In genomic region chr8:70667071-70667470, GRCm38 (mm10) we compare ENCODE assay signal across 10 mouse cellular contexts. TPM values are rescaled to one million over a fixed set of nuclear protein-coding genes. Genes with fewer than 3 reads are reported as not detected.
DNase-seq lines count a peak whose midpoint lies in the region; ATAC-seq lines count a peak whose summit lies in the region.
"Had no signal": no experiment of that assay in that cellular context is flagged by ENCODE, and none has a peak within 500 bp of the region (broad histone marks: within the 10 kb centered on the region; RNA-seq: fewer than 3 reads in every experiment).

No protein-coding gene starts in this region.

- H3K4me3 ChIP-seq in heart, embryonic 12.5 days = no peak overlapping the region
- H3K4me3 ChIP-seq in midbrain, embryonic 16.5 days (ENCODE audit: low read depth, low read length) = no peak overlapping the region
- H3K4me3 ChIP-seq: embryonic facial prominence, embryonic 12.5 days had no signal

- no peaks in the 10 kb centered on the region for H3K27me3 ChIP-seq in heart, embryonic 12.5 days (replicated peaks)
- H3K27me3 ChIP-seq in midbrain, embryonic 16.5 days (ENCODE audit: control insufficient read depth, insufficient read depth, low read depth, low read length) = no peaks in the 10 kb centered on the region
- H3K27me3 ChIP-seq: embryonic facial prominence, embryonic 12.5 days had no signal

- H3K4me2 ChIP-seq in heart, embryonic 12.5 days = no peak overlapping the region
- no peak overlapping the region for H3K4me2 ChIP-seq in midbrain, embryonic 16.5 days (ENCODE audit: low read length)
- H3K4me2 ChIP-seq: embryonic facial prominence, embryonic 12.5 days had no signal

- ATAC-seq in heart, embryonic 12.5 days (ENCODE audit: insufficient number of reproducible peaks, low FRiP score) = no peak; the same call in 1 of the 2 replicates
- ATAC-seq in midbrain, embryonic 16.5 days = no peak

- DNase-seq in heart, adult 18-20 months = peak; percentile 78 to 86
- peak; percentile 52 for DNase-seq in urinary bladder, postnatal 14 days (ENCODE audit: low spot score)
- DNase-seq in urinary bladder, postnatal 10 days (ENCODE audit: low spot score) = no peak
- peak; percentile 53 to 84 for DNase-seq in kidney, postnatal 25 days
- peak; percentile 71 for DNase-seq in skeletal muscle tissue, adult 2 months (ENCODE audit: low read depth, low spot score)
- no peak for DNase-seq in cerebellum, adult 11 months

- H3K4me1 ChIP-seq in heart, embryonic 12.5 days (replicated peaks) = no peaks in the 10 kb centered on the region
- no peaks in the 10 kb centered on the region for H3K4me1 ChIP-seq in midbrain, embryonic 16.5 days (ENCODE audit: control insufficient read depth, insufficient read depth, low read length)
- H3K4me1 ChIP-seq: embryonic facial prominence, embryonic 12.5 days had no signal

- no peak overlapping the region for H3K9ac ChIP-seq in heart, embryonic 12.5 days
- no peak overlapping the region for H3K9ac ChIP-seq in midbrain, embryonic 16.5 days (ENCODE audit: low read depth, low read length)
- H3K9ac ChIP-seq: embryonic facial prominence, embryonic 12.5 days had no signal

- 66% methylated on average over 5 of the region's 5 CpGs for WGBS in heart, embryonic 12.5 days
- WGBS in midbrain, embryonic 16.5 days = 62% methylated on average over 5 of the region's 5 CpGs

- H3K9me3 ChIP-seq in heart, embryonic 12.5 days (replicated peaks) = 0 out of 2 replicates have a peak, but pooled peaks cover 5% of the 10 kb centered on the region
- H3K9me3 ChIP-seq in midbrain, embryonic 16.5 days (replicated peaks; ENCODE audit: control insufficient read depth, low read length, poor library complexity, severe bottlenecking) = no peaks in the 10 kb centered on the region
- H3K9me3 ChIP-seq: embryonic facial prominence, embryonic 12.5 days had no signal

- H3K36me3 ChIP-seq in heart, embryonic 12.5 days = no peaks in the 10 kb centered on the region
- no peaks in the 10 kb centered on the region for H3K36me3 ChIP-seq in midbrain, embryonic 16.5 days (ENCODE audit: control insufficient read depth, insufficient read depth, low read length)
- H3K36me3 ChIP-seq: embryonic facial prominence, embryonic 12.5 days had no signal

- no peak overlapping the region for H3K27ac ChIP-seq in heart, embryonic 12.5 days (ENCODE audit: poor library complexity, severe bottlenecking)
- no peak overlapping the region for H3K27ac ChIP-seq in midbrain, embryonic 16.5 days (ENCODE audit: low read length)
- H3K27ac ChIP-seq: embryonic facial prominence, embryonic 12.5 days had no signal

RNA-seq across cellular contexts. Expression of gene Lsm4, which starts 6.0 kb away (rescaled TPM):
- total RNA-seq in heart, adult 18-20 months (2021) = 10 to 100 TPM; 66.7 to 73.1 TPM
- polyA plus RNA-seq in heart, embryonic 12.5 days (2016; fragmentation: Nextera tagmentation; extraction: Ambion mirVana) = 289 and 301 TPM in 2 replicates
- polyA plus RNA-seq in midbrain, embryonic 16.5 days (2015; fragmentation: Nextera tagmentation; extraction: Ambion mirVana) = 137 and 143 TPM in 2 replicates

RNA-seq across cellular contexts. Expression of gene Pgpep1, which starts 6.9 kb away (rescaled TPM):
- total RNA-seq in heart, adult 18-20 months (2021) = 10 to 100 TPM; 40.5 to 41.1 TPM
- 32.1 and 35.6 TPM in 2 replicates for polyA plus RNA-seq in heart, embryonic 12.5 days (2016; fragmentation: Nextera tagmentation; extraction: Ambion mirVana)
- 67.2 and 69.7 TPM in 2 replicates for polyA plus RNA-seq in midbrain, embryonic 16.5 days (2015; fragmentation: Nextera tagmentation; extraction: Ambion mirVana)

RNA-seq across cellular contexts. Expression of gene Jund, which starts 31.7 kb away (rescaled TPM):
- total RNA-seq in heart, adult 18-20 months (2021) = 100 to 1,000 TPM; 129 to 138 TPM
- 183 and 206 TPM in 2 replicates for polyA plus RNA-seq in heart, embryonic 12.5 days (2016; fragmentation: Nextera tagmentation; extraction: Ambion mirVana)
- 60.4 and 67.9 TPM in 2 replicates for polyA plus RNA-seq in midbrain, embryonic 16.5 days (2015; fragmentation: Nextera tagmentation; extraction: Ambion mirVana)

RNA-seq across cellular contexts. Expression of gene Gdf15, which starts 34.8 kb away (rescaled TPM):
- 1 to 10 TPM; 1.4 to 2.0 TPM for total RNA-seq in heart, adult 18-20 months (2021)
- 1.0 and 1.1 TPM in 2 replicates for polyA plus RNA-seq in heart, embryonic 12.5 days (2016; fragmentation: Nextera tagmentation; extraction: Ambion mirVana)
- 0.35 and 0.39 TPM in 2 replicates for polyA plus RNA-seq in midbrain, embryonic 16.5 days (2015; fragmentation: Nextera tagmentation; extraction: Ambion mirVana)
- total RNA-seq: left cerebral cortex, postnatal 25 days had no signal
- polyA plus RNA-seq: embryonic facial prominence, embryonic 12.5 days had no signal

RNA-seq across cellular contexts. Expression of gene Iqcn, which starts 36.2 kb away (rescaled TPM):
- under 1 TPM in 1 of 2 experiments, not detected in 1; 0.05 TPM for total RNA-seq in heart, adult 18-20 months (2021)
- polyA plus RNA-seq in heart, embryonic 12.5 days (2016; fragmentation: Nextera tagmentation; extraction: Ambion mirVana) = 0.04 and 0.06 TPM in 2 replicates
- polyA plus RNA-seq in midbrain, embryonic 16.5 days (2015; fragmentation: Nextera tagmentation; extraction: Ambion mirVana) = 0.06 TPM in 1 of 2 replicates, not detected in the other
- polyA plus RNA-seq: embryonic facial prominence, embryonic 12.5 days had no signal

Comparison
In these comparisons a context has a peak if more than half of its experiments do, and no peak if none do; other contexts are left out.
1. DNase-seq: peak in heart, adult 18-20 months (2 of 2), urinary bladder, postnatal 14 days (single experiment), kidney, postnatal 25 days (2 of 2) and skeletal muscle tissue, adult 2 months (single experiment); none in urinary bladder, postnatal 10 days (single experiment) and cerebellum, adult 11 months (single experiment).